Mouse (Mus musculus): ENCODE data around the gene 0610040J01Rik. TPM values are rescaled to one million over a fixed set of nuclear protein-coding genes. Genes with fewer than 3 reads are reported as not detected.

The 0610040J01Rik gene
- polyA plus RNA-seq (2016; fragmentation: Nextera tagmentation; extraction: Ambion mirVana), result 3.3 and 3.8 TPM in 2 replicates

GRCm38 (mm10) chr5:63811819-63812508 lies at the start of gene 0610040J01Rik:
Gene 0610040J01Rik, plus strand, starts transcription at chr5:63812363.
- 3% methylated on average over 42 of the region's 42 CpGs for WGBS
- peak; percentile 73 for DNase-seq (ENCODE audit: low spot score)
- Histone ChIP-seq H3K36me3 (no peaks in the 10 kb centered on the region), H3K4me3 (peak within 1 kb of the TSS; percentile 66), H3K4me1 (replicated peaks) (peaks cover 9% of the 10 kb centered on the region; the same call in 1 of the 2 replicates), H3K9me3 (peaks cover 5% of the 10 kb centered on the region; the same call in 1 of the 2 replicates), H3K27me3 (ENCODE audit: insufficient read depth, poor library complexity, severe bottlenecking) (peaks cover 35% of the 10 kb centered on the region), H3K27ac (peak within 1 kb of the TSS; percentile 69)

- DNase-seq (ENCODE audit: low spot score), result no peak
- H3K4me3 ChIP-seq, result no peak overlapping the region
- H3K27me3 ChIP-seq (ENCODE audit: insufficient read depth, poor library complexity, severe bottlenecking), result no peaks in the 10 kb centered on the region
- 94% methylated on average over 4 of the region's 4 CpGs for WGBS
- no peaks in the 10 kb centered on the region for H3K9me3 ChIP-seq
- no peaks in the 10 kb centered on the region for H3K36me3 ChIP-seq
- H3K4me1 ChIP-seq (replicated peaks), result no peaks in the 10 kb centered on the region
- H3K27ac ChIP-seq, result no peak overlapping the region
Measured at GRCm38 (mm10) chr5:63765886-63766285, 46.3 kb upstream of the 0610040J01Rik start.

GRCm38 (mm10) chr5:63766715-63767114 lies 45.4 kb upstream of the 0610040J01Rik start:
- H3K4me3 ChIP-seq, result no peak overlapping the region
- H3K9me3 ChIP-seq, result no peaks in the 10 kb centered on the region
- DNase-seq (ENCODE audit: low spot score), result peak; percentile 40
- H3K27me3 ChIP-seq (ENCODE audit: insufficient read depth, poor library complexity, severe bottlenecking), result no peaks in the 10 kb centered on the region
- no peaks in the 10 kb centered on the region for H3K4me1 ChIP-seq (replicated peaks)
- no peaks in the 10 kb centered on the region for H3K36me3 ChIP-seq
- 46% methylated on average over 6 of the region's 6 CpGs for WGBS
- no peak overlapping the region for H3K27ac ChIP-seq

GRCm38 (mm10) chr5:63767464-63767863 lies 44.7 kb upstream of the 0610040J01Rik start:
- no peaks in the 10 kb centered on the region for H3K27me3 ChIP-seq (ENCODE audit: insufficient read depth, poor library complexity, severe bottlenecking)
- H3K27ac ChIP-seq, result no peak overlapping the region
- H3K4me3 ChIP-seq, result no peak overlapping the region
- H3K4me1 ChIP-seq (replicated peaks), result no peaks in the 10 kb centered on the region
- H3K36me3 ChIP-seq, result no peaks in the 10 kb centered on the region
- 83% methylated on average over 8 of the region's 8 CpGs for WGBS
- no peak for DNase-seq (ENCODE audit: low spot score)
- no peaks in the 10 kb centered on the region for H3K9me3 ChIP-seq

- DNase-seq (ENCODE audit: low spot score), result no peak
Measured at GRCm38 (mm10) chr5:63768220-63768619, 43.9 kb upstream of the 0610040J01Rik start.

GRCm38 (mm10) chr5:63772971-63773370 lies 39.2 kb upstream of the 0610040J01Rik start:
- Histone ChIP-seq H3K27ac (no peak overlapping the region), H3K4me3 (no peak overlapping the region), H3K4me1 (replicated peaks) (no peaks in the 10 kb centered on the region), H3K9me3 (no peaks in the 10 kb centered on the region), H3K36me3 (no peaks in the 10 kb centered on the region), H3K27me3 (ENCODE audit: insufficient read depth, poor library complexity, severe bottlenecking) (no peaks in the 10 kb centered on the region)
- WGBS, result 87% methylated on average over 2 of the region's 2 CpGs
- DNase-seq (ENCODE audit: low spot score), result no peak

More at GRCm38 (mm10) chr5:63768220-63768619, 43.9 kb upstream of the 0610040J01Rik start:
- H3K36me3 ChIP-seq, result no peaks in the 10 kb centered on the region
- no peaks in the 10 kb centered on the region for H3K4me1 ChIP-seq (replicated peaks)
- H3K9me3 ChIP-seq, result no peaks in the 10 kb centered on the region
- 77% methylated on average over 4 of the region's 4 CpGs for WGBS
- H3K4me3 ChIP-seq, result no peak overlapping the region
- H3K27me3 ChIP-seq (ENCODE audit: insufficient read depth, poor library complexity, severe bottlenecking), result no peaks in the 10 kb centered on the region
- H3K27ac ChIP-seq, result no peak overlapping the region

- DNase-seq (ENCODE audit: low spot score), result no peak
Measured at GRCm38 (mm10) chr5:63773603-63774002, 38.6 kb upstream of the 0610040J01Rik start.

GRCm38 (mm10) chr5:63788156-63788826 lies 23.9 kb upstream of the 0610040J01Rik start:
- WGBS, result 89% methylated on average over 10 of the region's 10 CpGs
- Histone ChIP-seq H3K27me3 (ENCODE audit: insufficient read depth, poor library complexity, severe bottlenecking) (no peaks in the 10 kb centered on the region), H3K4me1 (replicated peaks) (no peaks in the 10 kb centered on the region), H3K9me3 (no peaks in the 10 kb centered on the region), H3K4me3 (no peak overlapping the region), H3K36me3 (no peaks in the 10 kb centered on the region), H3K27ac (no peak overlapping the region)
- no peak for DNase-seq (ENCODE audit: low spot score)

More at GRCm38 (mm10) chr5:63773603-63774002, 38.6 kb upstream of the 0610040J01Rik start:
- Histone ChIP-seq H3K27me3 (ENCODE audit: insufficient read depth, poor library complexity, severe bottlenecking) (no peaks in the 10 kb centered on the region), H3K9me3 (no peaks in the 10 kb centered on the region), H3K36me3 (no peaks in the 10 kb centered on the region), H3K4me3 (no peak overlapping the region), H3K27ac (no peak overlapping the region), H3K4me1 (replicated peaks) (no peaks in the 10 kb centered on the region)
- WGBS, result 68% methylated on average over 1 of the region's 1 CpGs

GRCm38 (mm10) chr5:63812509-63812865 lies 324 bp downstream of the 0610040J01Rik start:
- Histone ChIP-seq H3K4me3 (peak overlapping the region; percentile 66), H3K27ac (peak overlapping the region; percentile 69), H3K27me3 (ENCODE audit: insufficient read depth, poor library complexity, severe bottlenecking) (peaks cover 35% of the 10 kb centered on the region), H3K4me1 (replicated peaks) (peaks cover 9% of the 10 kb centered on the region; the same call in 1 of the 2 replicates), H3K9me3 (no peaks in the 10 kb centered on the region), H3K36me3 (no peaks in the 10 kb centered on the region)
- 2% methylated on average over 26 of the region's 26 CpGs for WGBS
- DNase-seq (ENCODE audit: low spot score), result no peak

GRCm38 (mm10) chr5:63816643-63817042 lies 4.5 kb downstream of the 0610040J01Rik start:
- DNase-seq (ENCODE audit: low spot score), result no peak

GRCm38 (mm10) chr5:63817270-63817669 lies 5.1 kb downstream of the 0610040J01Rik start:
- DNase-seq (ENCODE audit: low spot score), result no peak
- no peak overlapping the region for H3K4me3 ChIP-seq
- no peaks in the 10 kb centered on the region for H3K9me3 ChIP-seq
- H3K27ac ChIP-seq, result no peak overlapping the region
- peaks cover 22% of the 10 kb centered on the region for H3K27me3 ChIP-seq (ENCODE audit: insufficient read depth, poor library complexity, severe bottlenecking)
- H3K36me3 ChIP-seq, result no peaks in the 10 kb centered on the region
- 87% methylated on average over 5 of the region's 5 CpGs for WGBS
- H3K4me1 ChIP-seq (replicated peaks), result peaks cover 6% of the 10 kb centered on the region; the same call in 1 of the 2 replicates

More at GRCm38 (mm10) chr5:63816643-63817042, 4.5 kb downstream of the 0610040J01Rik start:
- Histone ChIP-seq H3K4me1 (replicated peaks) (peaks cover 9% of the 10 kb centered on the region; the same call in 1 of the 2 replicates), H3K9me3 (no peaks in the 10 kb centered on the region), H3K27me3 (ENCODE audit: insufficient read depth, poor library complexity, severe bottlenecking) (peaks cover 28% of the 10 kb centered on the region), H3K4me3 (no peak overlapping the region), H3K27ac (no peak overlapping the region), H3K36me3 (no peaks in the 10 kb centered on the region)
- 91% methylated on average over 7 of the region's 7 CpGs for WGBS

- no peak overlapping the region for H3K27ac ChIP-seq
- peaks cover 5% of the 10 kb centered on the region for H3K27me3 ChIP-seq (ENCODE audit: insufficient read depth, poor library complexity, severe bottlenecking)
- H3K36me3 ChIP-seq, result no peaks in the 10 kb centered on the region
- DNase-seq (ENCODE audit: low spot score), result no peak
- no peaks in the 10 kb centered on the region for H3K9me3 ChIP-seq
- WGBS, result 70% methylated on average over 4 of the region's 4 CpGs
- no peak overlapping the region for H3K4me3 ChIP-seq
- H3K4me1 ChIP-seq (replicated peaks), result no peaks in the 10 kb centered on the region
Measured at GRCm38 (mm10) chr5:63818975-63819374, 6.8 kb downstream of the 0610040J01Rik start.

GRCm38 (mm10) chr5:63819519-63819918 lies 7.4 kb downstream of the 0610040J01Rik start:
- H3K27ac ChIP-seq, result no peak overlapping the region
- 87% methylated on average over 6 of the region's 6 CpGs for WGBS

More at GRCm38 (mm10) chr5:63819519-63819918, 7.4 kb downstream of the 0610040J01Rik start:
- no peak for DNase-seq (ENCODE audit: low spot score)
- no peaks in the 10 kb centered on the region for H3K36me3 ChIP-seq
- H3K4me1 ChIP-seq (replicated peaks), result no peaks in the 10 kb centered on the region
- no peaks in the 10 kb centered on the region for H3K9me3 ChIP-seq
- H3K27me3 ChIP-seq (ENCODE audit: insufficient read depth, poor library complexity, severe bottlenecking), result peaks cover 3% of the 10 kb centered on the region
- H3K4me3 ChIP-seq, result no peak overlapping the region

Measured in hindbrain, embryonic 10.5 days (tissue).